Mouse (Mus musculus): ENCODE measurements around the gene Gm21083. TPM values are rescaled to one million over a fixed set of nuclear protein-coding genes. Genes with fewer than 3 reads are reported as not detected.

Gm21083 gene
- polyA plus RNA-seq, 1 experiment from 2014 or later: 0.33 TPM

Other genes with a start within 250 kb of the Gm21083 start
- gene Gm21149, start 100.8 kb upstream of the Gm21083 start, polyA plus RNA-seq (2015; fragmentation: Nextera tagmentation; extraction: Ambion mirVana): not detected in 2 replicates
- gene Gm21190, start 48.1 kb upstream of the Gm21083 start, polyA plus RNA-seq (2015; fragmentation: Nextera tagmentation; extraction: Ambion mirVana): not detected in 2 replicates
- not detected in 2 replicates for gene Speer4d, start 41.7 kb downstream of the Gm21083 start, polyA plus RNA-seq (2015; fragmentation: Nextera tagmentation; extraction: Ambion mirVana)
- gene 4930572O03Rik, start 79.7 kb downstream of the Gm21083 start, polyA plus RNA-seq (2015; fragmentation: Nextera tagmentation; extraction: Ambion mirVana): not detected in 2 replicates
- not detected in 2 replicates for gene Speer4c, start 136.9 kb downstream of the Gm21083 start, polyA plus RNA-seq (2015; fragmentation: Nextera tagmentation; extraction: Ambion mirVana)